Mouse (Mus musculus) midbrain, embryonic 14.5 days (tissue): ENCODE results near the gene Cuzd1. TPM values are rescaled to one million over a fixed set of nuclear protein-coding genes. Genes with fewer than 3 reads are reported as not detected.

Experiments used
- ATAC-seq: fragments of 200-750 bp; cut with Nextera tagmentation; 2 replicates; pipeline ENCODE4 v1.8.0; 2017; ENCODE audit warnings: moderate number of reproducible peaks, moderate library complexity; ENCODE audit not compliant: low FRiP score, low TSS enrichment
- DNase-seq: peaks from one replicate; pipeline ENCODE4 v3.0.0-alpha.2; 2015
- H3K27ac ChIP-seq: fragments of 300-500 bp; sonication (generic); replicated peaks from 2 replicates; pipeline ENCODE4 v1.5.1; 2014; ENCODE audit warnings: mild to moderate bottlenecking, low read depth, low read length, moderate library complexity
- H3K27me3 ChIP-seq: fragments of 300-500 bp; sonication (generic); 2 replicates; pipeline ENCODE4 v1.6.1; 2014; ENCODE audit warnings: low read length, control low read depth, mixed read lengths; ENCODE audit not compliant: control insufficient read depth, insufficient read depth
- H3K36me3 ChIP-seq: fragments of 300-500 bp; sonication (generic); 2 replicates; pipeline ENCODE4 v1.6.1; 2014; ENCODE audit warnings: low read length, control low read depth; ENCODE audit not compliant: control insufficient read depth, insufficient read depth
- H3K4me1 ChIP-seq: fragments of 300-500 bp; sonication (generic); 2 replicates; pipeline ENCODE4 v1.6.1; 2014; ENCODE audit warnings: mild to moderate bottlenecking, antibody characterized with exemption, low read length, control low read depth; ENCODE audit not compliant: control insufficient read depth, insufficient read depth
- H3K4me2 ChIP-seq: fragments of 300-500 bp; sonication (generic); 2 replicates; pipeline ENCODE4 v1.6.1; 2014; ENCODE audit warnings: mild to moderate bottlenecking, low read length, moderate library complexity
- H3K4me3 ChIP-seq: fragments of 300-500 bp; sonication (generic); replicated peaks from 2 replicates; pipeline ENCODE4 v1.5.1; 2014; ENCODE audit warnings: low read depth, low read length
- H3K9ac ChIP-seq: fragments of 300-500 bp; sonication (generic); replicated peaks from 2 replicates; pipeline ENCODE4 v1.6.1; 2014; ENCODE audit warnings: mild to moderate bottlenecking, low read length, moderate library complexity
- H3K9me3 ChIP-seq: fragments of 300-500 bp; sonication (generic); 2 replicates; pipeline ENCODE4 v1.6.1; 2016; ENCODE audit warnings: low read length, control low read depth, mixed read lengths; ENCODE audit not compliant: control insufficient read depth
- WGBS: fragments of 180-500 bp; shearing (Covaris S2); extraction: QIAGEN DNeasy Blood & Tissue Kit; methylation state at CpG from one replicate; pipeline ENCODE4 v1.1.7; 2014; 5-methylcytosine and 5-hydroxymethylcytosine counted together
- polyA plus RNA-seq: library from polyadenylated mRNA; unstranded; fragments of >200 nt; fragmentation: Nextera tagmentation; extraction: Ambion mirVana; gene quantifications from 2 replicates; pipeline ENCODE4 v1.2.1, GENCODE M21; 2014

Cuzd1 gene
- polyA plus RNA-seq, 1 experiment from 2014 or later, result not detected

GRCm38 (mm10) chr7:131337502-131338068 lies 15.5 kb upstream of the Cuzd1 start:
- ATAC-seq (no peak), DNase-seq (peak; percentile 33)
- H3K9ac ChIP-seq, result no peak overlapping the region
- peaks cover 3% of the 10 kb centered on the region; the same call in 1 of the 2 replicates for H3K4me1 ChIP-seq
- no peaks in the 10 kb centered on the region for H3K27me3 ChIP-seq
- 42% methylated on average over 8 of the region's 8 CpGs for whole genome bisulfite sequencing
- no peaks in the 10 kb centered on the region for H3K9me3 ChIP-seq
- H3K36me3 ChIP-seq, result peaks cover 28% of the 10 kb centered on the region
- no peak overlapping the region for H3K4me3 ChIP-seq
- H3K4me2 ChIP-seq, result no peak overlapping the region
- no peak overlapping the region for H3K27ac ChIP-seq

GRCm38 (mm10) chr7:131333564-131333963 lies 11.5 kb upstream of the Cuzd1 start, which contains the start of gene Fam24a:
TSS of gene Fam24a (plus strand) at chr7:131333864.
- Histone ChIP-seq H3K36me3 (0 out of 2 replicates have a peak, but pooled peaks cover 2% of the 10 kb centered on the region), H3K4me1 (peaks cover 3% of the 10 kb centered on the region; the same call in 1 of the 2 replicates), H3K9me3 (no peaks in the 10 kb centered on the region), H3K4me3 (no peak within 1 kb of the TSS), H3K4me2 (no peak within 1 kb of the TSS), H3K27ac (no peak within 1 kb of the TSS), H3K9ac (no peak within 1 kb of the TSS), H3K27me3 (no peaks in the 10 kb centered on the region)
- ATAC-seq (no peak), DNase-seq (no peak)
- WGBS, result 59% methylated on average over 1 of the region's 1 CpGs

- Histone ChIP-seq H3K9ac (no peak overlapping the region), H3K36me3 (no peaks in the 10 kb centered on the region), H3K27ac (no peak overlapping the region), H3K4me2 (no peak overlapping the region), H3K9me3 (no peaks in the 10 kb centered on the region), H3K4me3 (no peak overlapping the region), H3K27me3 (no peaks in the 10 kb centered on the region), H3K4me1 (no peaks in the 10 kb centered on the region)
- WGBS, result 81% methylated on average over 2 of the region's 2 CpGs
- no peak for ATAC-seq
- no peak for DNase-seq
Measured at GRCm38 (mm10) chr7:131331688-131332087, 9.6 kb upstream of the Cuzd1 start.

- Histone ChIP-seq H3K4me2 (no peak within 1 kb of the TSS), H3K9me3 (no peaks in the 10 kb centered on the region), H3K27me3 (no peaks in the 10 kb centered on the region), H3K27ac (no peak within 1 kb of the TSS), H3K36me3 (no peaks in the 10 kb centered on the region), H3K4me1 (no peaks in the 10 kb centered on the region), H3K9ac (no peak within 1 kb of the TSS), H3K4me3 (no peak within 1 kb of the TSS)
- ATAC-seq (no peak), DNase-seq (no peak)
- 90% methylated on average over 5 of the region's 5 CpGs for WGBS
Measured at GRCm38 (mm10) chr7:131329416-131329815, 7.3 kb upstream of the Cuzd1 start, which contains the start of gene Fam24b. TSS of gene Fam24b (minus strand) at chr7:131329516.

GRCm38 (mm10) chr7:131327054-131327453 lies 5.0 kb upstream of the Cuzd1 start:
- H3K36me3 ChIP-seq, result no peaks in the 10 kb centered on the region
- ATAC-seq, result no peak
- WGBS, result 93% methylated on average over 5 of the region's 5 CpGs

GRCm38 (mm10) chr7:131318340-131318739 lies 3.8 kb downstream of the Cuzd1 start:
- 90% methylated on average over 6 of the region's 7 CpGs for WGBS
- Histone ChIP-seq H3K27ac (no peak overlapping the region), H3K4me2 (no peak overlapping the region), H3K9ac (no peak overlapping the region), H3K9me3 (no peaks in the 10 kb centered on the region), H3K36me3 (no peaks in the 10 kb centered on the region), H3K4me3 (no peak overlapping the region), H3K27me3 (no peaks in the 10 kb centered on the region), H3K4me1 (no peaks in the 10 kb centered on the region)
- ATAC-seq (no peak), DNase-seq (no peak)

More at GRCm38 (mm10) chr7:131327054-131327453, 5.0 kb upstream of the Cuzd1 start:
- no peaks in the 10 kb centered on the region for H3K27me3 ChIP-seq
- no peak overlapping the region for H3K4me2 ChIP-seq
- no peak overlapping the region for H3K27ac ChIP-seq
- H3K9ac ChIP-seq, result no peak overlapping the region
- no peaks in the 10 kb centered on the region for H3K4me1 ChIP-seq
- H3K9me3 ChIP-seq, result no peaks in the 10 kb centered on the region
- no peak overlapping the region for H3K4me3 ChIP-seq
- DNase-seq, result no peak

GRCm38 (mm10) chr7:131317587-131317986 lies 4.5 kb downstream of the Cuzd1 start:
- 76% methylated on average over 12 of the region's 12 CpGs for WGBS
- no peaks in the 10 kb centered on the region for H3K9me3 ChIP-seq
- no peaks in the 10 kb centered on the region for H3K27me3 ChIP-seq
- ATAC-seq (no peak), DNase-seq (no peak)
- no peak overlapping the region for H3K9ac ChIP-seq
- H3K4me1 ChIP-seq, result no peaks in the 10 kb centered on the region
- no peak overlapping the region for H3K4me3 ChIP-seq
- H3K4me2 ChIP-seq, result no peak overlapping the region
- no peak overlapping the region for H3K27ac ChIP-seq
- no peaks in the 10 kb centered on the region for H3K36me3 ChIP-seq

GRCm38 (mm10) chr7:131314493-131314892 lies 7.6 kb downstream of the Cuzd1 start:
- Histone ChIP-seq H3K27me3 (no peaks in the 10 kb centered on the region), H3K9me3 (no peaks in the 10 kb centered on the region), H3K4me3 (no peak overlapping the region), H3K4me1 (no peaks in the 10 kb centered on the region), H3K9ac (no peak overlapping the region), H3K4me2 (no peak overlapping the region), H3K36me3 (no peaks in the 10 kb centered on the region), H3K27ac (no peak overlapping the region)
- WGBS, result 90% methylated on average over 7 of the region's 7 CpGs
- ATAC-seq, result no peak
- DNase-seq, result no peak

GRCm38 (mm10) chr7:131306733-131307132 lies 15.4 kb downstream of the Cuzd1 start:
- 86% methylated on average over 5 of the region's 5 CpGs for WGBS
- Histone ChIP-seq H3K4me1 (no peaks in the 10 kb centered on the region), H3K36me3 (no peaks in the 10 kb centered on the region), H3K27me3 (no peaks in the 10 kb centered on the region), H3K4me3 (no peak overlapping the region), H3K4me2 (no peak overlapping the region), H3K9ac (no peak overlapping the region), H3K9me3 (no peaks in the 10 kb centered on the region), H3K27ac (no peak overlapping the region)
- ATAC-seq (no peak), DNase-seq (no peak)
